Mouse (Mus musculus): Measurements from ENCODE around the gene Alk. TPM values are rescaled to one million over a fixed set of nuclear protein-coding genes. Genes with fewer than 3 reads are reported as not detected.

Gene Alk
- polyA plus RNA-seq, 1 experiment from 2014 or later, result 0.17 TPM

DNA sequence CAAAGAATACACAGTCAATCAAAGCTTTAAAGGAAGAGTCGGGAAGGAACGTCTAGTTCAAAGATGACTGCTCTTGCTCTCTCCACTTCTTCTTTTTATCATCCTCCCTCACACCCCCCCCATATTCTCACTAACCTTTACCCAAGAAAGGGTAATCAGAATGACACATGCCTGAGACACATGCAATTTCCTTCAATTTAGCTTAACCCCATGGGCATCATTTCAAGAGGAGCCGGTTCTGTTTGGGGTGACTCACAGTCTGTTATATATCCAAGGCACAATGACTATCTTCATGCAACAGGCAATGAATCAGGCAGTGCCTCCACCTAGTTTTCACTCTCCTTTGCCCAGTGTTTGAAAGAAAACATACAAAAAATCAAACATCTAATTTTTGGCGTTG, 265.0 kb downstream of the Alk start:
- no peak for ATAC-seq
- Histone ChIP-seq H3K4me2 (replicated peaks; ENCODE audit: low read depth) (no peak overlapping the region), H3K4me1 (replicated peaks; ENCODE audit: control insufficient read depth, insufficient read depth, low read length) (no peaks in the 10 kb centered on the region), H3K4me3 (ENCODE audit: low read depth, low read length) (no peak overlapping the region), H3K36me3 (ENCODE audit: control insufficient read depth, insufficient read depth) (no peaks in the 10 kb centered on the region), H3K9me3 (ENCODE audit: control insufficient read depth) (no peaks in the 10 kb centered on the region), H3K27ac (ENCODE audit: low read depth, low read length) (no peak overlapping the region), H3K9ac (ENCODE audit: low read depth, low read length) (no peak overlapping the region), H3K27me3 (replicated peaks; ENCODE audit: control insufficient read depth, insufficient read depth, low read length) (no peaks in the 10 kb centered on the region)
- TF ChIP-seq CTCF (IDR thresholded peaks at IDR 0.05; ENCODE audit: low read depth), result no peak
- WGBS, result 92% methylated on average over 4 of the region's 4 CpGs

DNA sequence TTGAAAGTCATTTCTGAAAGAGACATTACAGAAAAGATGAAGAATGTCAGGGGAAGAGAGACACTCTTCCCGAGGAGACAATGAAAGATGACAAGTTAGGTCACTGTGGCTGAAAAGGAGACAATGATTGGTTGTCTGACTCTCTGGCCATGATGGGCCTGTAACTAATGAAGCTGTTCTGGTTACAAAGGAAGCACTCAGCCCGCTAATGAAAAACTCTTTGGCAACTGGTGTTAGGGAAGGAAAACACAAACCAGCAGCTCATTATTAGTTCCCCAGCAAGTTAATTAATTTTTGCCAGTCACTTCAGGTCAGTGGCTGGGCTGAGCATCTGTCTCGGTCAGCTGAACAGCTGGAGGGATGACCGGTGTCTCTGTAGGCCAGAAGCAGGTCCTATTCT, 271.5 kb downstream of the Alk start:
- Histone ChIP-seq H3K4me2 (replicated peaks; ENCODE audit: low read depth) (no peak overlapping the region), H3K36me3 (ENCODE audit: control insufficient read depth, insufficient read depth) (no peaks in the 10 kb centered on the region), H3K4me3 (ENCODE audit: low read depth, low read length) (no peak overlapping the region), H3K27me3 (replicated peaks; ENCODE audit: control insufficient read depth, insufficient read depth, low read length) (no peaks in the 10 kb centered on the region), H3K4me1 (replicated peaks; ENCODE audit: control insufficient read depth, insufficient read depth, low read length) (no peaks in the 10 kb centered on the region), H3K27ac (ENCODE audit: low read depth, low read length) (no peak overlapping the region), H3K9ac (ENCODE audit: low read depth, low read length) (no peak overlapping the region), H3K9me3 (ENCODE audit: control insufficient read depth) (no peaks in the 10 kb centered on the region)
- 74% methylated on average over 4 of the region's 4 CpGs for WGBS
- no peak for TF ChIP-seq CTCF (IDR thresholded peaks at IDR 0.05; ENCODE audit: low read depth)
- ATAC-seq, result no peak

DNA sequence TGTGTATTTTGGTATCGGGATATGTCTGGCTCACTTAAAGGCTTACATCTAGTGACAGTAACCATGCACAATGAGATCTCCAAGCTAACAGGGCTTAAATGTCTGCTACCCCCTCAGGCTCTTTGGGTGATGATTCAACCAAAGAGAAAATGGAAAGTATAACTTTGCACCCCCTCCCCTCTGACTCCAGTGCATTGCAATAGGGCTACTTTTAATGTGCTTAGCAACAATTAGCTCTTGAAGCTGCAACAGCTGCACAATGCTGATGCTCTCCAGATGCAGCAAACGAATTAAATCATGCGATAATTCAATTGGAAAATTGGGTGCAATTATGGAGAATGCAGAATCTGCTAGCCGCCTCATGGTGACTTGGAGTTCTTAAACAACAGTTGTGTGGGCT, 278.5 kb downstream of the Alk start:
- Histone ChIP-seq H3K9ac (ENCODE audit: low read depth, low read length) (no peak overlapping the region), H3K4me3 (ENCODE audit: low read depth, low read length) (no peak overlapping the region), H3K36me3 (ENCODE audit: control insufficient read depth, insufficient read depth) (no peaks in the 10 kb centered on the region), H3K4me1 (replicated peaks; ENCODE audit: control insufficient read depth, insufficient read depth, low read length) (no peaks in the 10 kb centered on the region), H3K27me3 (replicated peaks; ENCODE audit: control insufficient read depth, insufficient read depth, low read length) (no peaks in the 10 kb centered on the region), H3K27ac (ENCODE audit: low read depth, low read length) (no peak overlapping the region), H3K9me3 (ENCODE audit: control insufficient read depth) (no peaks in the 10 kb centered on the region), H3K4me2 (replicated peaks; ENCODE audit: low read depth) (no peak overlapping the region)
- TF ChIP-seq CTCF (IDR thresholded peaks at IDR 0.05; ENCODE audit: low read depth), result no peak
- ATAC-seq, result no peak
- WGBS, result 83% methylated on average over 4 of the region's 4 CpGs

DNA sequence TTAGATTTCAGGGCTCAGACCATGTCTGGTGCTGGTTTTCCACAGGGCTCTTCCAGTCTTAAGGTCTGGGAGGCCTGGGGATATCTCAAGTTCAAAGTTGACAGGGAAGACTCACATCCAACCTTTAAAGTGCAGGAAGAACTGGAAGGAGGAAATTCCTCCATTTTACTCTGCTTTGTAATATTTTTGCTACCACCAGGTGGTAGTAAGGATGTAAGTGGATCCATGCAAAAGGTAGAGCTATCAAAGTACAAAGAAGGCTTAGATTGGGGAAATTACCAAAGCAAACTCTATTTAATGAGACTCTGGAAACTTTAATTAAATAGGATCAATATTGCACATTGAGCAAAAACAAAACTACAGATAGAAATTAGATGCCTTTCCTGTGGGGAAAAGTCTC, 284.9 kb downstream of the Alk start:
- Histone ChIP-seq H3K27ac (ENCODE audit: low read depth, low read length) (no peak overlapping the region), H3K4me3 (ENCODE audit: low read depth, low read length) (no peak overlapping the region), H3K9me3 (ENCODE audit: control insufficient read depth) (no peaks in the 10 kb centered on the region), H3K27me3 (replicated peaks; ENCODE audit: control insufficient read depth, insufficient read depth, low read length) (no peaks in the 10 kb centered on the region), H3K4me2 (replicated peaks; ENCODE audit: low read depth) (no peak overlapping the region), H3K4me1 (replicated peaks; ENCODE audit: control insufficient read depth, insufficient read depth, low read length) (no peaks in the 10 kb centered on the region), H3K9ac (ENCODE audit: low read depth, low read length) (no peak overlapping the region), H3K36me3 (ENCODE audit: control insufficient read depth, insufficient read depth) (no peaks in the 10 kb centered on the region)
- ATAC-seq, result no peak
- peak; percentile 59 for TF ChIP-seq CTCF (IDR thresholded peaks at IDR 0.05; ENCODE audit: low read depth)

DNA sequence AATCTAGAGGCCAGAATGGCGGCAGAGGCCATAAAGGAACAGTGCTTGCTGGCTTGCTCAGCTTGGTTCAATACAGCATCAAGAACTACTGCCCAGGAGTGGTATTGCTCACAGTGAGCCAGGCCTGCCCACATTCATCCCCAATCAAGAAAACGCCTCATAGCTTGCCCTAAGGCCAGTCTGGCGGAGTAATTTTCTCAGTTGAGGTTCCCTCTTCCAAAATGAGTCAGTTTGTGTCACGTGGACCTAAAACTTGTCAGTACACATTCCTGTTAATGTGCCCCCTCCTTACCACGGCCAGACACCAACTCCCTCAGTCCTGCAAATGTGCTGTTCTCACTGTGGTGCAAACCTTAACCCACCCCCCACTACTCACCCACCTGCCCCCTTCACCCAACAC, 304.8 kb downstream of the Alk start:
- Histone ChIP-seq H3K9ac (ENCODE audit: low read depth, low read length) (no peak overlapping the region), H3K36me3 (ENCODE audit: control insufficient read depth, insufficient read depth) (no peaks in the 10 kb centered on the region), H3K4me1 (replicated peaks; ENCODE audit: control insufficient read depth, insufficient read depth, low read length) (no peaks in the 10 kb centered on the region), H3K4me3 (ENCODE audit: low read depth, low read length) (no peak overlapping the region), H3K9me3 (ENCODE audit: control insufficient read depth) (no peaks in the 10 kb centered on the region), H3K4me2 (replicated peaks; ENCODE audit: low read depth) (no peak overlapping the region), H3K27me3 (replicated peaks; ENCODE audit: control insufficient read depth, insufficient read depth, low read length) (no peaks in the 10 kb centered on the region), H3K27ac (ENCODE audit: low read depth, low read length) (no peak overlapping the region)
- WGBS, result 84% methylated on average over 5 of the region's 5 CpGs
- TF ChIP-seq CTCF (IDR thresholded peaks at IDR 0.05; ENCODE audit: low read depth), result no peak
- ATAC-seq, result no peak

DNA sequence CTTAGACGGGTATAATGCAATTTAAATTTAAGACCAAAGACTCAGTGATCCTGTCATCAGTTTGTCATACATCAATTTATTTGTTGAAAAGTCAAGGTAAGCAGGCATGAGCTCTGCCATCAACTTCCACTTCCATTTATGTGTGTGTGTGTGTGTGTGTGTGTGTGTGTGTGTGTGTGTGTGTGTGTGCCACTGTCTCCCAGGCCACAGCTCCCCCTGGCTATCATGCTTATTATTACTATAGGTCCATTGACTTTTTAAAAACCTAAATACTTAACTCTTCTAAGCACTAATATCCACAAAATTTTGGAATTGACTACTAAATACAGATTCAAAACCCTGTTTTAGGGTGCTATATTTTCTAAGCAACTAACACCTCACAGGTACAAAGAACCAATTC, 308.1 kb downstream of the Alk start:
- Histone ChIP-seq H3K4me3 (ENCODE audit: low read depth, low read length) (no peak overlapping the region), H3K9me3 (ENCODE audit: control insufficient read depth) (no peaks in the 10 kb centered on the region), H3K27ac (ENCODE audit: low read depth, low read length) (no peak overlapping the region), H3K36me3 (ENCODE audit: control insufficient read depth, insufficient read depth) (no peaks in the 10 kb centered on the region), H3K4me2 (replicated peaks; ENCODE audit: low read depth) (no peak overlapping the region), H3K27me3 (replicated peaks; ENCODE audit: control insufficient read depth, insufficient read depth, low read length) (no peaks in the 10 kb centered on the region), H3K4me1 (replicated peaks; ENCODE audit: control insufficient read depth, insufficient read depth, low read length) (no peaks in the 10 kb centered on the region), H3K9ac (ENCODE audit: low read depth, low read length) (no peak overlapping the region)
- TF ChIP-seq CTCF (IDR thresholded peaks at IDR 0.05; ENCODE audit: low read depth), result no peak
- WGBS, result 75% methylated on average over 1 of the region's 1 CpGs
- ATAC-seq, result no peak

DNA sequence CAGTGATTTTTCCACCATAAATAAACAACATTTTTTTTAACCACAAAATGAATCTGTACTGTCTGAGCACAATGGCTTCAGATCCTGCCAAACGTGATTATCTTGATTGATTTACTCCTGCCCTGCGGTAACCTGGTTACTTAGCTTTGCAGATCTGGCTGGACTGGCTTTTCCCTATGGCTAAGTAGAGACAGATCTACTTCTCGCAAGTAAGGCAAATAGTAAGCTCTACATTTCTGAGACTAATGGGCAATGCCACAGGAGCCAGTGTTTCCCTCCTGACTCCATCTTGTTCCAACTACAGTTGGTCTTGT, 311.2 kb downstream of the Alk start:
- TF ChIP-seq CTCF (IDR thresholded peaks at IDR 0.05; ENCODE audit: low read depth), result no peak
- WGBS, result 34% methylated on average over 3 of the region's 3 CpGs
- Histone ChIP-seq H3K4me1 (replicated peaks; ENCODE audit: control insufficient read depth, insufficient read depth, low read length) (no peaks in the 10 kb centered on the region), H3K27ac (ENCODE audit: low read depth, low read length) (no peak overlapping the region), H3K4me2 (replicated peaks; ENCODE audit: low read depth) (no peak overlapping the region), H3K36me3 (ENCODE audit: control insufficient read depth, insufficient read depth) (no peaks in the 10 kb centered on the region), H3K4me3 (ENCODE audit: low read depth, low read length) (no peak overlapping the region), H3K9me3 (ENCODE audit: control insufficient read depth) (no peaks in the 10 kb centered on the region), H3K27me3 (replicated peaks; ENCODE audit: control insufficient read depth, insufficient read depth, low read length) (no peaks in the 10 kb centered on the region), H3K9ac (ENCODE audit: low read depth, low read length) (no peak overlapping the region)
- ATAC-seq, result no peak

Measured in intestine, postnatal 0 days (tissue).